8 mouse cellular contexts compared by ENCODE assay signal in genomic region chr3:82333128-82333969, GRCm38 (mm10). TPM values are rescaled to one million over a fixed set of nuclear protein-coding genes. Genes with fewer than 3 reads are reported as not detected.
A peak's percentile ranks its signal among the peaks of the same experiment; 100 is the strongest.
DNase-seq lines count a peak whose midpoint lies in the region; ATAC-seq and TF ChIP-seq lines count a peak whose summit lies in the region.

No protein-coding gene starts in this region.

- peak; percentile 74 for ATAC-seq in cerebellum, adult (ENCODE audit: insufficient number of reproducible peaks, low FRiP score, low TSS enrichment)
- ATAC-seq in forebrain, embryonic 14.5 days: peak; percentile 90
- ATAC-seq in hindbrain, embryonic 16.5 days: peak; percentile 84
- peak; percentile 80 for ATAC-seq in megakaryocyte-erythroid progenitor cell, adult 5-6 weeks (replicated peaks; ENCODE audit: low FRiP score, low TSS enrichment, poor library complexity, severe bottlenecking)

- peak; percentile 9 to 23 for DNase-seq in spleen, adult 2 months (ENCODE audit: low read depth in 1 of 2, low spot score in 2 of 2)
- DNase-seq in spleen, adult 12 weeks (ENCODE audit: low spot score): no peak
- DNase-seq in forebrain, embryonic 14.5 days (ENCODE audit: low spot score): peak; percentile 89
- peak; percentile 57 to 69 for DNase-seq in left cerebral cortex, postnatal 25 days (ENCODE audit: low spot score in 2 of 2)
- DNase-seq in spleen, postnatal 4 days (ENCODE audit: low spot score in 2 of 2): peak; percentile 16 to 63

- peak overlapping the region; percentile 38 for H3K9ac ChIP-seq in forebrain, embryonic 14.5 days (ENCODE audit: low read length)
- peak overlapping the region; percentile 45; the same call in 1 of the 2 replicates for H3K9ac ChIP-seq in hindbrain, embryonic 16.5 days (ENCODE audit: low read depth, low read length)

- no peaks in the 10 kb centered on the region for H3K9me3 ChIP-seq in forebrain, embryonic 14.5 days (replicated peaks; ENCODE audit: control insufficient read depth, low read length)
- H3K9me3 ChIP-seq in hindbrain, embryonic 16.5 days (ENCODE audit: control insufficient read depth, low read length): no peaks in the 10 kb centered on the region

- no peaks in the 10 kb centered on the region for H3K4me1 ChIP-seq in spleen, adult 2 months (ENCODE audit: control insufficient read depth, insufficient read depth, insufficient read length)
- H3K4me1 ChIP-seq in forebrain, embryonic 14.5 days (ENCODE audit: control insufficient read depth, insufficient read depth, low read length): peaks cover 4% of the 10 kb centered on the region; the same call in 1 of the 2 replicates
- no peaks in the 10 kb centered on the region for H3K4me1 ChIP-seq in hindbrain, embryonic 16.5 days (ENCODE audit: control insufficient read depth, insufficient read depth, low read depth, low read length)

- intact Hi-C loops in left cerebral cortex, postnatal 25 days (cut with DNase I): loop anchor here (1.0 to 5.0 kb wide), 2 partner anchors 286 to 336 kb away; no protein-coding TSS in a partner anchor

- H3K4me2 ChIP-seq in forebrain, embryonic 14.5 days (ENCODE audit: low read length): peak overlapping the region; percentile 53
- peak overlapping the region; percentile 60 for H3K4me2 ChIP-seq in hindbrain, embryonic 16.5 days (ENCODE audit: low read length)

- H3K36me3 ChIP-seq in spleen, adult 2 months (ENCODE audit: control insufficient read depth, insufficient read depth, low read length): no peaks in the 10 kb centered on the region
- no peaks in the 10 kb centered on the region for H3K36me3 ChIP-seq in forebrain, embryonic 14.5 days (ENCODE audit: control insufficient read depth, insufficient read depth, low read length)
- no peaks in the 10 kb centered on the region for H3K36me3 ChIP-seq in hindbrain, embryonic 16.5 days (ENCODE audit: control insufficient read depth, insufficient read depth, low read length)

- H3K27ac ChIP-seq in spleen, adult 2 months (ENCODE audit: insufficient read depth, low read length): no peak overlapping the region
- no peak overlapping the region for H3K27ac ChIP-seq in forebrain, embryonic 14.5 days (ENCODE audit: low read depth, low read length)
- H3K27ac ChIP-seq in hindbrain, embryonic 16.5 days (ENCODE audit: low read depth, low read length): no peak overlapping the region

- H3K4me3 ChIP-seq in spleen, adult 2 months (ENCODE audit: extremely low read depth, insufficient read depth, insufficient read length): no peak overlapping the region
- peak overlapping the region; percentile 23 for H3K4me3 ChIP-seq in forebrain, embryonic 14.5 days (ENCODE audit: low read depth, low read length)
- H3K4me3 ChIP-seq in hindbrain, embryonic 16.5 days (ENCODE audit: low read length): peak overlapping the region; percentile 29

- TF ChIP-seq POLR2A in spleen, adult 2 months (IDR thresholded peaks at IDR 0.05; ENCODE audit: low read depth, low read length): no peak

- peak; percentile 79; the same call in 1 of the 2 replicates for TF ChIP-seq CTCF in spleen, adult 2 months (IDR thresholded peaks at IDR 0.05; ENCODE audit: extremely low read depth, insufficient read depth, insufficient read length, insufficient replicate concordance)

- H3K27me3 ChIP-seq in spleen, adult 2 months (ENCODE audit: control insufficient read depth, insufficient read depth, low read length): no peaks in the 10 kb centered on the region
- no peaks in the 10 kb centered on the region for H3K27me3 ChIP-seq in forebrain, embryonic 14.5 days (replicated peaks; ENCODE audit: control insufficient read depth, insufficient read depth, low read length)
- H3K27me3 ChIP-seq in hindbrain, embryonic 16.5 days (replicated peaks; ENCODE audit: control insufficient read depth, insufficient read depth, low read length): no peaks in the 10 kb centered on the region

- WGBS in spleen, adult 2 months: 9% methylated on average over 16 of the region's 16 CpGs
- WGBS in forebrain, embryonic 14.5 days: 9% methylated on average over 16 of the region's 16 CpGs
- WGBS in hindbrain, embryonic 16.5 days: 7% methylated on average over 16 of the region's 16 CpGs

RNA-seq across cellular contexts. Expression of gene Map9, which starts 24.5 kb away (rescaled TPM):
- polyA plus RNA-seq in spleen, adult 2 months (2012; rRNA removed): 0.06 and 0.08 TPM in 2 replicates
- 66.1 and 89.6 TPM in 2 replicates for polyA plus RNA-seq in forebrain, embryonic 14.5 days (2014; fragmentation: Nextera tagmentation; extraction: Ambion mirVana)
- 108 and 122 TPM in 2 replicates for polyA plus RNA-seq in hindbrain, embryonic 16.5 days (2015; fragmentation: Nextera tagmentation; extraction: Ambion mirVana)
- total RNA-seq in left cerebral cortex, postnatal 25 days (2021): 10 to 100 TPM; 95.6 to 98.1 TPM
- 0.09 and 0.15 TPM in 2 replicates for total RNA-seq in megakaryocyte-erythroid progenitor cell, adult 5-6 weeks (2014; fragmentation: Nextera tagmentation)
- 0.56 and 2.2 TPM in 2 replicates for total RNA-seq in megakaryocyte-erythroid progenitor cell, adult 5-6 weeks (2017)

Comparison
In these comparisons a context has a peak if more than half of its experiments do, and no peak if none do; other contexts are left out.
1. RNA of gene Map9, which starts 24.5 kb away (polyA plus RNA-seq): 108 to 122 TPM in hindbrain, embryonic 16.5 days and 66.1 to 89.6 TPM in forebrain, embryonic 14.5 days; 0.06 to 0.08 TPM in spleen, adult 2 months; every median in the first group is over 10 times any median in the second.
2. Peak in every context shown above with its lines, with median percentiles within 50 percentile points of each other: ATAC-seq.